Mouse (Mus musculus) lung, postnatal 4 days (tissue): ENCODE results near the gene H2afj.

Experiments
- DNase-seq, 2 experiments: peaks; one replicate each; pipeline ENCODE4 v3.0.0; 2021

Gene H2afj

GRCm38 (mm10) chr6:136848399-136848798 lies 40.4 kb downstream of the H2afj start:
- DNase-seq, result no peak

- no peak for DNase-seq
Observed at GRCm38 (mm10) chr6:136848971-136849370, 40.9 kb downstream of the H2afj start.

- DNase-seq, result no peak
Observed at GRCm38 (mm10) chr6:136850267-136850666, 42.2 kb downstream of the H2afj start.

- DNase-seq, result no peak
Observed at GRCm38 (mm10) chr6:136852348-136852747, 44.3 kb downstream of the H2afj start.

- DNase-seq, result no peak
Observed at GRCm38 (mm10) chr6:136852762-136853161, 44.7 kb downstream of the H2afj start.

GRCm38 (mm10) chr6:136854361-136854781 lies 46.3 kb downstream of the H2afj start:
- no peak for DNase-seq

GRCm38 (mm10) chr6:136855183-136855582 lies 47.1 kb downstream of the H2afj start:
- no peak for DNase-seq

GRCm38 (mm10) chr6:136856071-136856636 lies 48.1 kb downstream of the H2afj start:
- DNase-seq, result no peak

- peak; percentile 30 to 61 for DNase-seq
Observed at GRCm38 (mm10) chr6:136857186-136857872, 49.3 kb downstream of the H2afj start, which contains the start of gene Art4. Art4 (minus strand) TSS chr6:136857733.

GRCm38 (mm10) chr6:136857873-136858260 lies 49.8 kb downstream of the H2afj start:
- DNase-seq, result peak; percentile 33 to 56

GRCm38 (mm10) chr6:136858420-136858819 lies 50.4 kb downstream of the H2afj start:
- DNase-seq, result no peak
